Mouse (Mus musculus): Measurements from ENCODE around the gene Usp28.

Usp28 gene

GRCm38 (mm10) chr9:49023956-49024355 lies 38.8 kb downstream of the Usp28 start:
- DNase-seq (ENCODE audit: low spot score) = no peak

- DNase-seq (ENCODE audit: low spot score) = no peak
These were observed 39.4 kb downstream of the Usp28 start for GRCm38 (mm10) chr9:49024529-49024928.

DNA sequence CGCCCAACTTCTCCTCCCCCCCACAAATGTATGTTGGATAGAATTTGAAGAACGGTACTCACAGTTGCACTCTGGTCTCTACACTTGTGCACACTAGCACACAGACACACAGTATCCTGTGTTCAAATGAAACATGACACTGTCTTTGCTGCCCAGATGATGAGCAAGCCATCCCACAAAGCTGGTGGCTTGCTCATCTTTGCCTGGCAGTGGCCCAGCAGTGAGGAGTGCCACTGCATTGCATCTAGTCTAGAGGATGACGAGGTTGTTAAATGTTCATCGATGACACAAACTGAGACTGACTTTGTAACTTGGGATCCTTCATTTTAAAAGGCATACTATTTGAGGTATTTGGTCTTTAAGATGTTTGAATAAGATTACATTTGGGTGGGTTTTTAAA lies 49.6 kb downstream of the Usp28 start:
- DNase-seq (ENCODE audit: low spot score) = no peak

GRCm38 (mm10) chr9:49050901-49051300 lies 65.7 kb downstream of the Usp28 start:
- no peak for DNase-seq (ENCODE audit: low spot score)

- peak; percentile 33 for DNase-seq (ENCODE audit: low spot score)
These were observed 66.2 kb downstream of the Usp28 start for GRCm38 (mm10) chr9:49051349-49051748.

DNA sequence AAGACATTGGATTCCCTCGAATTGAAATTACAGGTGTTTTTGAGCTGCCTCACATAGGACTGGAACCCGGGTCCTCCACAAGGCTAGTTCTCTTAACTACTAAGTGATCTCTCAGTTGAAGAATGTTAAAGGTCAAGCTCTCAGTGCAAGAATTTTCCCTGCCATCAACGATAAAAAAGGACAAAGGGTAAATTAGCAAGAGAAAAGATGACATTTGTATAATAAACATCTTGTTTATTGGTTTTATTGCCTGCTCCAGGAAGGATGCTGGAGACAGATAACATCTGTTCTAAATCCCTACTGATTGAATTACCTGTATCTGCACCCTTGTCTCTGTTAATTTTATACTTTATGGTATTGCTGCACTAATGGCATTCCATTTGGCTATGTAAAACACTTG lies 68.9 kb downstream of the Usp28 start:
- DNase-seq (ENCODE audit: low spot score) = no peak

DNA sequence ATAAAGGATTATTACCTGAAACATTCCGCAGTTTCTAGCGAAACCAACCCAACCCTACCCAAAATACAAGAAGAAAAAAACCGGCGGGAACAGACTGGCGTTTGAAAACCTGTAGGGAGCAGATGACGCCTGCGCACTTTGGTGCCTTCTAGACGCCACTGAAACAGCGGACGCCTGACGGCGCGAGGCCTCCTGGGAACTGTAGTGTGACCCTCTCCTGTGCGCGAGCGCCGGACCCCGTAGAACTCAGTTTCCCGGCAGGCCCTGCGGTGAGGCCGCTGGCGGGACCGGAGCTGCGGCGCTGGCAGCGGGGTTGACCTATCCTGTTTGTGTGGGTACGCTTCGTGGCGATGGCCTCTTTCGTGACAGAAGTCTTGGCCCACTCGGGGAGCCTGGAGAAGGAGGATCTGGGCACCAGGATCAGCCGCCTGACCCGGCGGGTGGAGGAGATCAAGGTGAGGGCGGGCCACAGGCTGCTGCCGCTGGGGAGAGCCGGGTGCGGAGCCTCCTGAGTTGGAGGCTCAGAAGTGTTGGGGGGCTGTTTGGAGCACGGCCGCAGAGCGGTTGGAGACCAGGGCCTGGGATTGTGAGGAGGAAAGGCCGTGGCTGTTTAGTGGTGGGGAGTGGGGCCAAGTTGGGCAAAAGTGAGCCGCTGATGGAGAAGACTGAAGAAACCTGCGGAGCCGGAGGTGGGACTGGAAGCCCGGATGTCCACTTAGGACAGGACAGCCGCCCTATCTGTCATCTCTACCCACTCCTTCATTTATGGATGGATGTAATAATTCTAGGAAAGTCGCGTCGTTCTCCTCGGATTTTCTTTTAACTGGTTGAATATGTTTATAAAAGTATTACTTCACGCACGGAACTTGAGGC lies 70.4 kb downstream of the Usp28 start, which contains the start of gene Zw10:
Zw10 (plus strand) TSS at position 281 of the 873 bp plus-strand sequence.
- DNase-seq (ENCODE audit: low spot score) = peak; percentile 90

GRCm38 (mm10) chr9:49076847-49077246 lies 91.7 kb downstream of the Usp28 start:
- no peak for DNase-seq (ENCODE audit: low spot score)

- no peak for DNase-seq (ENCODE audit: low spot score)
These were observed 95.9 kb downstream of the Usp28 start, which contains the start of gene Tmprss5 for GRCm38 (mm10) chr9:49081107-49081506. Gene Tmprss5, plus strand, starts transcription at chr9:49081260.

DNA sequence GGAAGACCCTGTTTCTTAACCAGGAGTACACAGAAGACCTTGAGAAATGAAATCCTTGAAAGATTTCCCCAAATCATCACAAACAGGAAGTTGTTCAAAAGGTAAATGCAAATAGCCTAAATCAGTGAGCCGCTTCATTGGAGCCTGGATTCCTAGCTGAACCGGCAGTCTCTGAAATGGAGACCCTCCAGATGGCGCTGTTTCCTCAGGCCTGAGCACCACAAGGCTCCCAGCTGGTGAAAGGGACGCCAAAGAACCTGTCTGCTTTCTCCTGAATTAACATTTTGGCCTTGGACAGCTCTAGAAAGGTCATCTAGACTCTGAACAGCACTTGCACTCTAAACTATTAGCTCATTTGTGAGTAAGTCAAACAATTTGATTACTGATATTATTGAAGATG lies 96.4 kb downstream of the Usp28 start:
- DNase-seq (ENCODE audit: low spot score) = peak; percentile 61

DNA sequence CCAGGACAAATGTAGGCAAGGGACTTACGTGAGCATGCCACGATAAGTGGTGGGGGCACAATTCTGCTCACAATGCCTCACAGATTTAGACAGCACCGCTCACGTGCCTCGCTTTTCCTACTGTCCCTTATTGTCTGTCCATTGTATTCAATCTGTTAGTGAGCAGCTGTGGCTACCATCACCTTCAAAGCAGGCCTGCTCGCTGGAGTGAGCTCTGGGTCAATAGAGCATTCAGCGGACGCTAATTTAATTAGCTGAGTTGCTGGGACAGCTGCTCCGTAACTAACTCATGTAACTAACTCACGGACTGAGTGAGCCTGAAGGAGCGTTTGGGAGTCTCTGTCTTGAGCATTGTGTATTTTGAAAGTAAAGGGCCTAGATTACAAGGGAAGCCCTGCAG lies 102.1 kb downstream of the Usp28 start:
- DNase-seq (ENCODE audit: low spot score) = no peak
